Mouse (Mus musculus) right cerebral cortex, postnatal 10 days (tissue): ENCODE data around the gene Fance.
"Not testable (repeated sequence)": the region's sequence is repeated elsewhere in the genome, so short reads cannot be mapped to it uniquely, and the experiment has no call there.

ENCODE experiments used
- DNase-seq, 2 experiments: peaks; one replicate each; pipeline ENCODE4 v3.0.0; 2021; ENCODE audit warnings: low spot score in 2 of 2

Gene Fance

GRCm38 (mm10) chr17:28291346-28291745 lies 22.0 kb upstream of the Fance start:
- DNase-seq, result no peak

- DNase-seq, result no peak
Measured at GRCm38 (mm10) chr17:28293716-28294115, 19.6 kb upstream of the Fance start.

GRCm38 (mm10) chr17:28294449-28295333 lies 18.6 kb upstream of the Fance start:
- peak; percentile 60 to 62 for DNase-seq

GRCm38 (mm10) chr17:28298888-28299287 lies 14.4 kb upstream of the Fance start:
- no peak for DNase-seq

- DNase-seq, result no peak
Measured at GRCm38 (mm10) chr17:28299669-28300320, 13.5 kb upstream of the Fance start.

GRCm38 (mm10) chr17:28300323-28300722 lies 13.0 kb upstream of the Fance start:
- no peak for DNase-seq

- DNase-seq, result no peak
Measured at GRCm38 (mm10) chr17:28300850-28301249, 12.5 kb upstream of the Fance start.

- no peak for DNase-seq
Measured at GRCm38 (mm10) chr17:28305172-28305571, 8.1 kb upstream of the Fance start.

- DNase-seq, result peak; percentile 85 to 92
Measured at GRCm38 (mm10) chr17:28308297-28309195, 4.8 kb upstream of the Fance start.

GRCm38 (mm10) chr17:28310831-28311230 lies 2.5 kb upstream of the Fance start:
- no peak for DNase-seq

GRCm38 (mm10) chr17:28311366-28312132 lies 1.8 kb upstream of the Fance start:
- DNase-seq, result no peak

- no peak for DNase-seq
Measured at GRCm38 (mm10) chr17:28312232-28313211, 797 bp upstream of the Fance start.

- no peak for DNase-seq
Measured at GRCm38 (mm10) chr17:28313880-28314225, 534 bp downstream of the Fance start.

GRCm38 (mm10) chr17:28315611-28316160 lies 2.4 kb downstream of the Fance start:
- peak in 1 of 2 experiments; percentile 46 for DNase-seq

- DNase-seq, result peak in 1 of 2 experiments; percentile 28
Measured at GRCm38 (mm10) chr17:28316476-28316875, 3.2 kb downstream of the Fance start.

- no peak for DNase-seq
Measured at GRCm38 (mm10) chr17:28317091-28317490, 3.8 kb downstream of the Fance start.

- DNase-seq, result no peak
Measured at GRCm38 (mm10) chr17:28317725-28318124, 4.4 kb downstream of the Fance start.

- DNase-seq, result no peak
Measured at GRCm38 (mm10) chr17:28321700-28322099, 8.4 kb downstream of the Fance start.

- DNase-seq, result no peak
Measured at GRCm38 (mm10) chr17:28323786-28324185, 10.5 kb downstream of the Fance start.

- DNase-seq, result not testable (repeated sequence)
Measured at GRCm38 (mm10) chr17:28324416-28324815, 11.1 kb downstream of the Fance start.
